Mouse (Mus musculus) left cerebral cortex, postnatal 4 days (tissue): Measurements from ENCODE around the gene Foxd1. TPM values are rescaled to one million over a fixed set of nuclear protein-coding genes. Genes with fewer than 3 reads are reported as not detected.

Source experiments
- DNase-seq: peaks from one replicate; pipeline ENCODE4 v3.0.0-alpha.2; 2022
- intact Hi-C: fragments of 180-260 bp; cut with DNase I; formaldehyde crosslinking; loops from one replicate; pipeline ENCODE4 v1.15.1; 2025
- total RNA-seq, 2 experiments: library from RNA; stranded (reverse); gene quantifications; 2 replicates each; pipeline ENCODE4 v1.2.3; 2021

Gene Foxd1
- total RNA-seq, 2 experiments from 2014 or later: 2.2 to 2.3 TPM

- intact Hi-C loops: loop anchor here (5.0 kb wide), 1 partner anchor 232 kb away; no protein-coding TSS in a partner anchor
- DNase-seq: no peak
These were observed 973 bp downstream of the Foxd1 start for GRCm38 (mm10) chr13:98354871-98355558.

GRCm38 (mm10) chr13:98355559-98356111, 1.6 kb downstream of the Foxd1 start:
- no peak for DNase-seq
- intact Hi-C loops: no loop called here

- intact Hi-C loops: no loop called here
- DNase-seq: no peak
These were observed 2.3 kb downstream of the Foxd1 start for GRCm38 (mm10) chr13:98356176-98356972.

GRCm38 (mm10) chr13:98356973-98357425, 3.0 kb downstream of the Foxd1 start:
- no peak for DNase-seq
- intact Hi-C loops: no loop called here

GRCm38 (mm10) chr13:98357433-98358423, 3.7 kb downstream of the Foxd1 start:
- no peak for DNase-seq
- intact Hi-C loops: no loop called here

GRCm38 (mm10) chr13:98358424-98359181, 4.6 kb downstream of the Foxd1 start:
- no peak for DNase-seq
- intact Hi-C loops: no loop called here

GRCm38 (mm10) chr13:98359337-98359736, 5.3 kb downstream of the Foxd1 start:
- DNase-seq: no peak
- intact Hi-C loops: no loop called here

- DNase-seq: no peak
- intact Hi-C loops: no loop called here
These were observed 6.3 kb downstream of the Foxd1 start for GRCm38 (mm10) chr13:98360391-98360790.

- intact Hi-C loops: no loop called here
- no peak for DNase-seq
These were observed 7.1 kb downstream of the Foxd1 start for GRCm38 (mm10) chr13:98361161-98361560.

- intact Hi-C loops: no loop called here
- no peak for DNase-seq
These were observed 9.0 kb downstream of the Foxd1 start for GRCm38 (mm10) chr13:98363046-98363445.

- DNase-seq: no peak
- intact Hi-C loops: loop anchor here (5.0 kb wide), 1 partner anchor 137 kb away; no protein-coding TSS in a partner anchor
These were observed 11.0 kb downstream of the Foxd1 start for GRCm38 (mm10) chr13:98365081-98365480.

- intact Hi-C loops: loop anchor here (5.0 kb wide), 1 partner anchor 136 kb away; no protein-coding TSS in a partner anchor
- DNase-seq: peak; percentile 14
These were observed 11.9 kb downstream of the Foxd1 start for GRCm38 (mm10) chr13:98365766-98366421.

- DNase-seq: no peak
- intact Hi-C loops: loop anchor here (5.0 kb wide), 1 partner anchor 136 kb away; no protein-coding TSS in a partner anchor
These were observed 12.6 kb downstream of the Foxd1 start for GRCm38 (mm10) chr13:98366469-98367275.

GRCm38 (mm10) chr13:98367601-98368000, 13.6 kb downstream of the Foxd1 start:
- intact Hi-C loops: loop anchor here (5.0 kb wide), 1 partner anchor 135 kb away; no protein-coding TSS in a partner anchor
- no peak for DNase-seq

- intact Hi-C loops: loop anchor here (5.0 kb wide), 1 partner anchor 133 kb away; no protein-coding TSS in a partner anchor
- no peak for DNase-seq
These were observed 15.0 kb downstream of the Foxd1 start for GRCm38 (mm10) chr13:98369046-98369445.

GRCm38 (mm10) chr13:98374560-98374959, 20.5 kb downstream of the Foxd1 start:
- no peak for DNase-seq
- intact Hi-C loops: no loop called here

GRCm38 (mm10) chr13:98374979-98375378, 20.9 kb downstream of the Foxd1 start:
- DNase-seq: no peak
- intact Hi-C loops: no loop called here

- no peak for DNase-seq
- intact Hi-C loops: no loop called here
These were observed 23.7 kb downstream of the Foxd1 start for GRCm38 (mm10) chr13:98377746-98378145.
